Mouse (Mus musculus): ENCODE measurements around the gene Eef1a2.

GRCm38 (mm10) chr2:181189321-181189720 lies 32.5 kb upstream of the Eef1a2 start:
- TF ChIP-seq CTCF (IDR thresholded peaks at IDR 0.05; ENCODE audit: low read depth, low read length) (no peak), POLR2A (IDR thresholded peaks at IDR 0.05; ENCODE audit: extremely low read depth, insufficient read depth, low read length) (no peak)

All from liver, adult 2 months (tissue).